Mouse (Mus musculus) CH12.LX (cell line): ENCODE measurements around the gene Cd247. TPM values are rescaled to one million over a fixed set of nuclear protein-coding genes. Genes with fewer than 3 reads are reported as not detected.

Experiments
- DNase-seq: peaks from one replicate; pipeline ENCODE4 v3.0.0-alpha.2; 2013; ENCODE audit errors: extremely low read depth
- H3K27ac ChIP-seq: 2 replicates; pipeline ENCODE4 v1.5.1; 2012; ENCODE audit warnings: low read depth, mild to moderate bottlenecking, control low read depth, moderate library complexity; ENCODE audit not compliant: insufficient read depth
- H3K27me3 ChIP-seq: replicated peaks from 2 replicates; pipeline ENCODE3; 2012; ENCODE audit warnings: inconsistent platforms
- H3K36me3 ChIP-seq, 2 experiments: replicated peaks in 1 of 2; 2 replicates each; pipeline versions ENCODE3 to v1.6.1; 2012; ENCODE audit warnings: inconsistent platforms in 1 of 2, low read length in 1 of 2, mild to moderate bottlenecking in 1 of 2, mixed read lengths in 1 of 2, moderate library complexity in 1 of 2; ENCODE audit not compliant: control insufficient read depth in 1 of 2, insufficient read depth in 1 of 2
- H3K4me1 ChIP-seq, 2 experiments: 2 replicates each; pipeline ENCODE4 v1.6.1; 2012; ENCODE audit warnings: inconsistent platforms in 1 of 2, moderate library complexity in 1 of 2; ENCODE audit not compliant: insufficient read depth in 2 of 2, control insufficient read depth in 1 of 2
- H3K4me2 ChIP-seq: 2 replicates; pipeline ENCODE4 v1.6.1; 2012; ENCODE audit warnings: low read depth, mild to moderate bottlenecking, control low read depth; ENCODE audit not compliant: poor library complexity, insufficient read depth, severe bottlenecking
- H3K4me3 ChIP-seq, 3 experiments: fragments of 150-350 bp in 1 of 3; sonication (generic) in 1 of 3; replicated peaks in 1 of 3; 2 replicates each; pipeline versions ENCODE3 to v1.5.1; 2011 to 2012; ENCODE audit warnings: low read depth in 2 of 3, low read length in 2 of 3, mild to moderate bottlenecking in 2 of 3, moderate library complexity in 2 of 3, control low read depth in 1 of 3, improper control_type of control experiment in 1 of 3, inconsistent platforms in 1 of 3, mixed read lengths in 1 of 3; ENCODE audit not compliant: poor library complexity in 1 of 3
- H3K79me2 ChIP-seq: replicated peaks from 2 replicates; pipeline ENCODE4 v1.6.1; 2012; ENCODE audit warnings: mild to moderate bottlenecking, moderate library complexity; ENCODE audit not compliant: control insufficient read depth, poor library complexity, insufficient read depth, severe bottlenecking; ENCODE audit errors: extremely low read depth
- H3K9ac ChIP-seq: 2 replicates; pipeline ENCODE4 v1.6.1; 2012; ENCODE audit warnings: low read depth, mild to moderate bottlenecking, control low read depth, moderate library complexity; ENCODE audit not compliant: insufficient read depth
- H3K9me3 ChIP-seq: replicated peaks from 2 replicates; pipeline ENCODE3; 2012; ENCODE audit warnings: low read length, inconsistent platforms, mixed read lengths
- CHD2 ChIP-seq: IDR thresholded peaks from 2 replicates; pipeline ENCODE4 v1.6.1; 2011; ENCODE audit warnings: low read length, improper control_type of control experiment
- EP300 ChIP-seq: IDR thresholded peaks from 2 replicates; pipeline ENCODE4 v1.6.1; 2011; ENCODE audit warnings: low read length, improper control_type of control experiment
- JUND ChIP-seq: conservative IDR thresholded peaks from 2 replicates; pipeline ENCODE4 v1.6.1; 2011; ENCODE audit warnings: low read depth, low read length, improper control_type of control experiment
- MAZ ChIP-seq: IDR thresholded peaks from 2 replicates; pipeline ENCODE4 v1.6.1; 2012; ENCODE audit warnings: low read depth, mild to moderate bottlenecking, inconsistent platforms, low read length, improper control_type of control experiment, moderate library complexity
- MEF2A ChIP-seq: IDR thresholded peaks from 2 replicates; pipeline ENCODE4 v1.6.1; 2014; ENCODE audit warnings: low read depth, mild to moderate bottlenecking, inconsistent platforms, low read length, improper control_type of control experiment, borderline replicate concordance
- MXI1 ChIP-seq: IDR thresholded peaks from 2 replicates; pipeline ENCODE4 v1.6.1; 2011; ENCODE audit warnings: mild to moderate bottlenecking, low read depth, low read length, improper control_type of control experiment
- UBTF ChIP-seq: IDR thresholded peaks from 2 replicates; pipeline ENCODE4 v1.6.1; 2012; ENCODE audit warnings: low read depth, mild to moderate bottlenecking, inconsistent platforms, low read length, improper control_type of control experiment, moderate library complexity
- USF1 ChIP-seq: IDR thresholded peaks from 2 replicates; pipeline ENCODE4 v1.6.1; 2014; ENCODE audit warnings: low read depth, mild to moderate bottlenecking, inconsistent platforms, low read length, improper control_type of control experiment
- ZKSCAN1 ChIP-seq: IDR thresholded peaks from 2 replicates; pipeline ENCODE4 v1.6.1; 2012; ENCODE audit warnings: low read depth, inconsistent platforms, low read length, improper control_type of control experiment, borderline replicate concordance
- ZNF384 ChIP-seq: IDR thresholded peaks from 2 replicates; pipeline ENCODE4 v1.6.1; 2012; ENCODE audit warnings: low read depth, low read length, improper control_type of control experiment, inconsistent platforms
- dilution Hi-C: fragments of 300-500 bp; cut with MboI; formaldehyde crosslinking; loops from 2 replicates; pipeline ENCODE4 v1.14.3; 2020; ENCODE audit warnings: low sequenced_read_pairs; ENCODE audit not compliant: extremely low pct_unique_long_range_greater_than_20kb, extremely low pct_ligation_motif_present
- in situ Hi-C: fragments of 300-500 bp; cut with MboI; formaldehyde crosslinking; loops from 3 replicates; pipeline ENCODE4 v1.14.3; 2019; ENCODE audit warnings: low sequenced_read_pairs, low pct_ligation_motif_present, low pct_unique_long_range_greater_than_20kb, mixed read lengths
- polyA plus RNA-seq: library from polyadenylated mRNA; unstranded; fragments of >175 nt; gene quantifications from 2 replicates; pipeline ENCODE4 v1.2.1, GENCODE M21; 2012; ENCODE audit warnings: low read depth; ENCODE audit not compliant: insufficient read length
- total RNA-seq, 2 experiments: library from RNA; depleted of rRNA; stranded (reverse); fragments of 300-350 nt in 1 of 2; fragments of >200 nt in 1 of 2; gene quantifications; 2 replicates each; pipeline ENCODE4 v1.2.3; 2012 to 2014

Gene Cd247
- total and polyA plus RNA-seq, 3 experiments, result 1.3 to 2.0 TPM; not detected in 1

- Histone ChIP-seq H3K9me3 (no peaks in the 10 kb centered on the region), H3K36me3 (no peaks in the 10 kb centered on the region), H3K79me2 (no peaks in the 10 kb centered on the region), H3K4me3 (peak overlapping the region; percentile 44 to 68 (median 52)), H3K4me1 (peaks cover 8 to 23% of the 10 kb centered on the region in 2 experiments), H3K27me3 (peaks cover 9% of the 10 kb centered on the region), H3K4me2 (peak overlapping the region; percentile 83), H3K27ac (no peak overlapping the region), H3K9ac (peak overlapping the region; percentile 38; the same call in 1 of the 2 replicates)
- dilution Hi-C loops, result no loop called here
- DNase-seq, result no peak
- in situ Hi-C loops, result no loop called here
- 0 out of 2 replicates have a peak, but pooled peaks have one; percentile 9 for TF ChIP-seq EP300
- no peak for TF ChIP-seq ZKSCAN1
- peak; percentile 3; the same call in 1 of the 2 replicates for TF ChIP-seq MEF2A
Observed at GRCm38 (mm10) chr1:165845366-165845765, 56.9 kb downstream of the Cd247 start.

GRCm38 (mm10) chr1:165848417-165848816, 59.9 kb downstream of the Cd247 start:
- TF ChIP-seq ZNF384 (no peak), USF1 (no peak), EP300 (no peak), MXI1 (no peak), JUND (no peak), CHD2 (no peak), UBTF (no peak), MAZ (no peak)
- Histone ChIP-seq H3K4me3 (no peak overlapping the region), H3K79me2 (no peaks in the 10 kb centered on the region), H3K36me3 (no peaks in the 10 kb centered on the region), H3K27me3 (peaks cover 9% of the 10 kb centered on the region), H3K4me1 (peaks cover 8 to 23% of the 10 kb centered on the region in 2 experiments), H3K4me2 (no peak overlapping the region), H3K9ac (no peak overlapping the region), H3K27ac (no peak overlapping the region), H3K9me3 (no peaks in the 10 kb centered on the region)
- no peak for DNase-seq
- dilution Hi-C loops (no loop called here), in situ Hi-C loops (no loop called here)

DNA sequence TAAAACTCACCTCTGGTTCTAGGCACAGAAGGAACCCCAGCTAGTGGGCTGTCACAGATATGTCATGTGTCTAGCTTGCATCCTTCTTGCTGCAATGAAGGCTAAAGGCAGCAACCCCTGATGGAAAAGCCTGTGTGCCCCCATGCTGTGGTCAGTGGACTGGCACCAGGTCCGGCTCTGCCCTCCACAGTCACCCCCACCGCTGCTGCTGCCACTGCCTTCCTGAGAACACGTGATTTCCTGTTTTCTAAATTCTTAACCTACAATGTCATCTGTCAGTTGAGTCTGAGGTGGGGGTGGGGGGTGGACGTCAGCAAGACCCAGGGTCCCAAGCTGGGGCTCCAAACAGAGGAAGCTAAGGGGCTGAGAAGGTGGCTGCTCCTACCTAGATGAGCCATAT, 60.4 kb downstream of the Cd247 start:
- peaks cover 5 to 20% of the 10 kb centered on the region in 2 experiments for H3K4me1 ChIP-seq
- H3K27ac ChIP-seq, result no peak overlapping the region
- TF ChIP-seq USF1 (peak; percentile 23), JUND (no peak)
- no peak for DNase-seq
- in situ Hi-C loops, result no loop called here
- no peaks in the 10 kb centered on the region for H3K36me3 ChIP-seq
- dilution Hi-C loops, result no loop called here
- H3K79me2 ChIP-seq, result no peaks in the 10 kb centered on the region
- no peak overlapping the region for H3K4me3 ChIP-seq
- H3K27me3 ChIP-seq, result peaks cover 9% of the 10 kb centered on the region
- no peak overlapping the region for H3K4me2 ChIP-seq
- H3K9me3 ChIP-seq, result no peaks in the 10 kb centered on the region
- no peak overlapping the region for H3K9ac ChIP-seq
